Mouse (Mus musculus) neural tube, embryonic 11.5 days (tissue): ENCODE data around the gene Gm14435. TPM values are rescaled to one million over a fixed set of nuclear protein-coding genes. Genes with fewer than 3 reads are reported as not detected.
"Not testable (repeated sequence)": the region's sequence is repeated elsewhere in the genome, so short reads cannot be mapped to it uniquely, and the experiment has no call there.

Experiments used
- ATAC-seq: fragments of 200-750 bp; cut with Nextera tagmentation; 2 replicates; pipeline ENCODE4 v1.8.0; 2017; ENCODE audit warnings: moderate number of reproducible peaks, mild to moderate bottlenecking, moderate TSS enrichment, moderate library complexity; ENCODE audit not compliant: insufficient read depth, low FRiP score, low TSS enrichment
- DNase-seq: peaks from one replicate; pipeline ENCODE4 v3.0.0-alpha.2; 2015; ENCODE audit warnings: low spot score
- H3K27ac ChIP-seq: fragments of 300-500 bp; sonication (generic); 2 replicates; pipeline ENCODE4 v1.5.1; 2014; ENCODE audit warnings: low read depth, mild to moderate bottlenecking, low read length
- H3K27me3 ChIP-seq: fragments of 300-500 bp; sonication (generic); 2 replicates; pipeline ENCODE4 v1.6.1; 2014; ENCODE audit warnings: mild to moderate bottlenecking, low read length, mixed read lengths; ENCODE audit not compliant: control insufficient read depth, insufficient read depth
- H3K36me3 ChIP-seq: fragments of 300-500 bp; sonication (generic); 2 replicates; pipeline ENCODE4 v1.6.1; 2014; ENCODE audit warnings: mild to moderate bottlenecking, low read length, moderate library complexity, mixed read lengths; ENCODE audit not compliant: control insufficient read depth, insufficient read depth
- H3K4me1 ChIP-seq: fragments of 300-500 bp; sonication (generic); 2 replicates; pipeline ENCODE4 v1.6.1; 2014; ENCODE audit warnings: low read length, mixed read lengths; ENCODE audit not compliant: control insufficient read depth, insufficient read depth
- H3K4me2 ChIP-seq: fragments of 300-500 bp; sonication (generic); 2 replicates; pipeline ENCODE4 v1.6.1; 2014; ENCODE audit warnings: low read depth, mild to moderate bottlenecking, moderate library complexity
- H3K4me3 ChIP-seq: fragments of 300-500 bp; sonication (generic); 2 replicates; pipeline ENCODE4 v1.5.1; 2014; ENCODE audit warnings: low read depth, low read length
- H3K9ac ChIP-seq: fragments of 300-500 bp; sonication (generic); 2 replicates; pipeline ENCODE4 v1.6.1; 2014; ENCODE audit warnings: mild to moderate bottlenecking, low read length
- H3K9me3 ChIP-seq: fragments of 300-500 bp; sonication (generic); 2 replicates; pipeline ENCODE4 v1.6.1; 2016; ENCODE audit warnings: low read length; ENCODE audit not compliant: control insufficient read depth
- WGBS: fragments of 180-500 bp; shearing (Covaris S2); extraction: QIAGEN DNeasy Blood & Tissue Kit; methylation state at CpG from one replicate; pipeline ENCODE4 v1.1.7; 2014; 5-methylcytosine and 5-hydroxymethylcytosine counted together
- polyA plus RNA-seq: library from polyadenylated mRNA; unstranded; fragments of >200 nt; fragmentation: Nextera tagmentation; extraction: Ambion mirVana; gene quantifications from 2 replicates; pipeline ENCODE4 v1.2.1, GENCODE M21; 2014

Gene Gm14435
- polyA plus RNA-seq = 10.3 and 12.0 TPM in 2 replicates

DNA sequence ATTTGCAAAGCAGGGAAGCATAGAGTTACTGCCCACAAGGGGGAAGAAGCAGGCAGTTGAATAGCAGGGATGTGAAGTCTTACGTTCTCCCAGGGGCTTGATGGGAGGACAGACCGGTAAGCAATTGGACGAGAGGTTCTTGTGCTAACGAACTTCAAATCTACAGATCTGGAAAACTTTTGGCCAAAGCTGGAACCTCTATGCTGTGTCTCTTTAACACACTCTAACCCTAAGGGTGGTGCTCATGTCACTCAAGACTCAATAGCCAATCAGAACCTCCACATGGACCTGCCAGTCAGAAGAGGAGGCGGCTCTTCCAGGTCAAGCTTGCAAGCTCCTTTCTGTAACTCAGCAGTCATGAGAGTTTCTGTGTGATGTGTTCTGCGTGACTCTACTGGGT, at the start of gene Gm14435:
Gene Gm14435, plus strand, starts transcription at position 301 of the 400 bp plus-strand sequence.
- not testable (repeated sequence) for H3K9me3 ChIP-seq, H3K27ac ChIP-seq, H3K4me3 ChIP-seq, ATAC-seq, H3K36me3 ChIP-seq, H3K9ac ChIP-seq, H3K4me1 ChIP-seq, DNase-seq, H3K4me2 ChIP-seq, H3K27me3 ChIP-seq
- no CpG with 5 or more reads among the region's 6 CpGs for WGBS

Other genes with a start within 250 kb of the Gm14435 start
- gene 2210418O10Rik, start 197.0 kb upstream of the Gm14435 start, polyA plus RNA-seq = 5.9 and 6.6 TPM in 2 replicates
- not detected in 2 replicates for gene Gm11009, start 104.1 kb upstream of the Gm14435 start, polyA plus RNA-seq
- 8.8 and 19.5 TPM in 2 replicates for gene Gm14434, start 63.2 kb downstream of the Gm14435 start, polyA plus RNA-seq
- not detected in 2 replicates for gene Zfp967, start 97.5 kb downstream of the Gm14435 start, polyA plus RNA-seq
- gene Gm14308, start 212.8 kb downstream of the Gm14435 start, polyA plus RNA-seq = 12.8 and 15.2 TPM in 2 replicates
- gene Zfp973, start 246.9 kb downstream of the Gm14435 start, polyA plus RNA-seq = 9.9 and 10.0 TPM in 2 replicates